Mouse (Mus musculus): ENCODE results near the gene Ankrd23.

Ankrd23 gene

GRCm38 (mm10) chr1:36512089-36512965, 24.4 kb downstream of the Ankrd23 start:
- peak in 1 of 2 experiments; percentile 68 for DNase-seq

DNA sequence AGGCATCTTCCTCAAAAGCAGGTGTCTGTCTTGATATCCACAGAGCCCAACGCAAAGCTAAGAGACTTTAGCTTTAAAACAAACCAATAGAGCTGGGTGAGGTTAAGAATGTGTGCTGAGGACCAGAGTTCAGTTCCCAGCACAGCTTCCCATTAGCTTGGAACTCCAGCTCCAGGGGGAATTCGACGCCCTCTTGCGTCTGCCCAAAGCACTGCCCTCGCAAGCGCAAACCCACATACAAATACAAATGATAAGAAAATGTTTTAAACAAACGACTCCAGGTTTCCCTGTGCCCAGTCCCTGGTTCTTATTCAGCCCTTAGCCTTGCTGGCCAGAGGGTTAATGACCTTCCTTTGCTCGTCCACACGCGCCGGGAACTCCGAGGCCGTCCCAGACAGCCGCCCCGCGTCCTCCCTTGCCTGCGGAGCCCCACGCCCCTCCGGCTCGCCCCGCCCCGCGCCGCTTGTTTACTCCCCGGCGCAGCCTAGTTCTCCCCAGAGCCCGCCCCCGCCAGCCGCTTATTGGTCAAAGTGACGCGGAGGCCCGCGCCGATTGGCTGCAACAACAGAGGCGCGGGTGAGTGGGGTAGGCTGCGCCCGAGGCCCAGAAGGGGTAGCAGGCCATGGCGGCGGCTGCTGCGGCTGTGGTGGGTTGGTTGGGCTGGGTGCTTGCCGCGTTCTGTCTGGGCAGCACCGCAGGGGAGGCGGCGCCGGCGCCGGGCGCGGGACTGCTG, 25.2 kb downstream of the Ankrd23 start, which contains the start of gene Cnnm3:
Gene Cnnm3 (plus strand): TSS at position 579 of the 733 bp plus-strand sequence.
- DNase-seq, result peak; percentile 99 to 100

DNA sequence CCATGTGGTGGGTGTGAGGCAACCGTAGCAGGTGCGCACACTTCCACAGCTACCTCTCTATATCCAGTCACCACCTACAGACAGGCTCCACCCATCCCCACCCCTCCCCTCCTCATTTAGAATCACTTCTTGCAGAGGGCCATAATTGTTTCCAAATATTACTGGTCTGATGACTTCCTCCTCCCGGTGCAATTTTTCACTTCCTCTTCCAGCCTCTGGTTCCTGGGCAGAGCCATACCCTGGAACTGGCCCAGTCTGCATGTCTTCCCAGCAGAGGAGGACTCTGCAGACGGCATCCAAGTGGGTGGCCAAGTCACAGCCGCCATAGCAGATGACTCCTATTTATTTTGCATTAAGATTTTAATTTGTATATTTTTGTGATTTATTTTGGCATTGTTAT, 28.4 kb downstream of the Ankrd23 start:
- no peak for DNase-seq

- peak; percentile 80 to 90 for DNase-seq
Measured at GRCm38 (mm10) chr1:36501261-36501660, 35.4 kb downstream of the Ankrd23 start.

DNA sequence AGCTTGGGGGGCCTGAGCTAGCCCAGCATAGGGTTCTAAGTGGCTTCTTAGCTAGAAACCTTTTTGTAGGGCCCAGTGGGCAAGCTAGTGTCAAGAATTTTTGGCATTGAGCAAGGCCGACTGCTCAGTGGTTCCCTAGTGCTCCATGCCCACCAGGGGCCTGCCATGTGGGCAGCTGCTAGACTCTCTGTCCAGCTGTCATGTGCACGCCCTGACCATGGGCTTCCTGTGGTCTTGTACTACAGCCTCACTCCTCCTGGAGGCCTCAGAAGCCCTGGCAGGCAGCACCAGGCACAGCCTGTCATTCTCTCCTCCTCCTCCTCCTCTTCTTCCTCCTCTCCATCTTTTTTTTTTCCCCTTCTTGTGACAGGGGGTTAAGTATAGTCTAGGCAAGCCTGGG, 39.4 kb downstream of the Ankrd23 start:
- no peak for DNase-seq

GRCm38 (mm10) chr1:36496719-36497118, 40.0 kb downstream of the Ankrd23 start:
- peak in 1 of 2 experiments; percentile 41 for DNase-seq

DNA sequence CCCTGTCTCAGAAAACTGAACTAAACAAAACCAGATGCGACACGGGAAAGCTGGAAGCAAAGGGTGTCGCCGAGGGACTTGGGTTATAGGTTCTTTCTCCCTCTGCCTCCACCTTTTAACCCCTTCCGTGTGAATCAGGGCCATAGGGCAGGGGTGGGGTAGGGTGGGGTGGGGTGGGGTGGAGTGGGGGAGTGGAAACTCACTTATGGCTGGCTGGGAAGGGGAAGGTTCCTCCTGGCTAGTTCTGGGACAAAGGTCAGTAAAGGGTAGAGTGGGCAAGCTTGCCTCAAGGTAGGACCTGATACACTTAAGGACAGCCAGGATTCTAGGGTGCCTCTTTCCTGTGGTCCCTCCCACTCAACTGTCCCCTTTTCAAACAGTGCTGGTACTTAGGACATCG, 43.4 kb downstream of the Ankrd23 start:
- DNase-seq, result no peak

GRCm38 (mm10) chr1:36492416-36493139, 44.1 kb downstream of the Ankrd23 start:
- DNase-seq, result peak; percentile 72 to 86

- no peak for DNase-seq
Measured at GRCm38 (mm10) chr1:36489661-36490060, 47.0 kb downstream of the Ankrd23 start.

DNA sequence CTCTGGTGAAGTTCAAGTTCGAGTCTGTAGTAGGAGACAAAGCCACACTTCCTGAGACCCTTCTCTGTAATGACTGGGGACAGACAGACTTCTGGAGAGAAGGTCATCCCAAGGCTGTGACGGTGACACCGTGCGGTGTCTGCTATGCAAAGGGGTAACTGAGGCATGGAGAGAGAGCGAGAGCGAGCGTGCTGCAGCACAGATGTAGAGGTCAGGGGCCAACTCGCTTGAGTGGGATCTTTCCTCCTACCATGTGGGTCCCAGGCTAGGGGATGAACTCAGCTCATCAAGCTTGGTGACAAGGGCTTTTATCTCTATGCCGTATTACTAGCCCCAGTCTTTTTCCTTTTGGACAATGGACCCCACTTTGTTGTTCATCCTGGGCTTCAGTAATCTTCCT, 49.6 kb downstream of the Ankrd23 start:
- no peak for DNase-seq

GRCm38 (mm10) chr1:36485080-36485479, 51.6 kb downstream of the Ankrd23 start:
- no peak for DNase-seq

DNA sequence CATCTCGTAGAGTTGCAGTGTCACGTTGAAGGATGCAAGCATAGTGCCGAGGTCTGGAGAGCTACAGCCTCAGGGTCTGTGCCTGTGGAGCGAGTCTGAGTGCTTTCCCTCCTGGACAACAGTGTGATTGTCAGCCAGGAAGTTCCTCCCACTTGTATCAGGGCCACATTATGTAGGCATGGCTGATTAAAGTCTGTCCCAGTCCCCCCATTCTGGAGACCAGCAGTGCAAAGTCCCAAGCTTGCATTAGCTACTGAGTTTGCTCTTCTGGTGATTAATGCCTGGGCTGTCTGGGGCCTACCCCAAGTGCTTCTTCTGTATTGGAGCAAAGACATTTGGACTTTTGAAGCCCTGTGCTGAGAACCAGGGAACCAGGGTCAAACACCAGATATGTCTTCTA, 52.9 kb downstream of the Ankrd23 start:
- DNase-seq, result no peak
